Mouse (Mus musculus): Measurements from ENCODE around the gene Smim24.

DNA sequence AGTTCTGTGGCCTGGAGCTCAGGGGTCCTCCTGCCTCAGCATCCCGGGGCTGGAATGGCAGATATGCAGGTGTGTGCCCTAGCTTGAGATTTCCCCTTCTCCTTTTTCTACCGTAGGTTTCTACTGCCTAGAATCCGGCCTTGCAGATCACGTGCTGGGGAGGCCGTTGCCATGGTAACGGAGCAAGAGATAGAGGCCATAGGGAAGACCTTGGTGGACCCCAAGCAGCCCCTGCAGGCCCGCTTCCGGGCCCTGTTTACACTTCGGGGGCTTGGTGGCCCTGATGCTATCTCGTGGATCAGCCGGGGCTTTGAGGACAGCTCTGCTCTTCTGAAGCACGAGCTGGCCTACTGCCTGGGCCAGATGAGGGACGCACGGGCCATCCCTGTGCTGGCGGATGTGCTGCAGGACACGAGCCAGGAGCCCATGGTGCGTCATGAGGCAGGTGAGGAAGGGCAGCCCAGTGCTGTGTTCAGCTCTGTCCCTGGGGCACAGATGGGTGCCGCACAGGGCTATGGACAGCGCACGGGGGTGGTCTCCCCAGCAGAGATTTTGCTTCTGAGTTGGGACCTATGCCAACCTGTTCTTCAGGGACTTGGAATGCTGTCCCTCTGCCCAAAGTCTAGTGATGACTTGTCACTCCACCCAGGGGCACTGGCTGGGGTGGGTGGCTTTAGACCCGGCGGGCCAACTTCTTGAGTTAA lies 7.1 kb upstream of the Smim24 start:
- TF ChIP-seq POLR2A (IDR thresholded peaks at IDR 0.05; ENCODE audit: insufficient read depth, low read depth, low read length) (no peak), CTCF (IDR thresholded peaks at IDR 0.05; ENCODE audit: insufficient read depth, low read depth, low read length) (no peak)
